Mouse (Mus musculus): ENCODE data around the gene Cgnl1. TPM values are rescaled to one million over a fixed set of nuclear protein-coding genes. Genes with fewer than 3 reads are reported as not detected.

The Cgnl1 gene
- polyA plus RNA-seq, 1 experiment from 2014 or later = 6.3 TPM

GRCm38 (mm10) chr9:71764551-71764950 is 6.9 kb downstream of the Cgnl1 start:
- WGBS = 41% methylated on average over 11 of the region's 11 CpGs
- Histone ChIP-seq H3K9me3 (replicated peaks) (peaks cover 6% of the 10 kb centered on the region; the same call in 1 of the 2 replicates), H3K36me3 (no peaks in the 10 kb centered on the region), H3K27ac (replicated peaks) (no peak overlapping the region), H3K4me3 (no peak overlapping the region), H3K4me1 (peaks cover 28% of the 10 kb centered on the region), H3K27me3 (ENCODE audit: low read depth, poor library complexity, severe bottlenecking) (peaks cover 73% of the 10 kb centered on the region)
- DNase-seq (ENCODE audit: low spot score) = no peak

GRCm38 (mm10) chr9:71763273-71763672 is 8.1 kb downstream of the Cgnl1 start:
- peaks cover 6% of the 10 kb centered on the region; the same call in 1 of the 2 replicates for H3K9me3 ChIP-seq (replicated peaks)
- H3K27me3 ChIP-seq (ENCODE audit: low read depth, poor library complexity, severe bottlenecking) = peaks cover 73% of the 10 kb centered on the region
- no peak overlapping the region for H3K4me3 ChIP-seq
- H3K27ac ChIP-seq (replicated peaks) = no peak overlapping the region
- DNase-seq (ENCODE audit: low spot score) = no peak
- H3K36me3 ChIP-seq = no peaks in the 10 kb centered on the region
- WGBS = 3% methylated on average over 1 of the region's 1 CpGs
- peaks cover 40% of the 10 kb centered on the region for H3K4me1 ChIP-seq

- WGBS = 89% methylated on average over 4 of the region's 4 CpGs
- Histone ChIP-seq H3K27ac (replicated peaks) (no peak overlapping the region), H3K9me3 (replicated peaks) (peaks cover 6% of the 10 kb centered on the region; the same call in 1 of the 2 replicates), H3K27me3 (ENCODE audit: low read depth, poor library complexity, severe bottlenecking) (peaks cover 76% of the 10 kb centered on the region), H3K4me3 (no peak overlapping the region), H3K4me1 (peaks cover 44% of the 10 kb centered on the region), H3K36me3 (no peaks in the 10 kb centered on the region)
- no peak for DNase-seq (ENCODE audit: low spot score)
Measured at GRCm38 (mm10) chr9:71761663-71762062, 9.7 kb downstream of the Cgnl1 start.

- Histone ChIP-seq H3K36me3 (no peaks in the 10 kb centered on the region), H3K27me3 (ENCODE audit: low read depth, poor library complexity, severe bottlenecking) (peaks cover 76% of the 10 kb centered on the region), H3K4me3 (peak overlapping the region; percentile 22), H3K27ac (replicated peaks) (peak overlapping the region; percentile 49), H3K9me3 (replicated peaks) (peaks cover 6% of the 10 kb centered on the region; the same call in 1 of the 2 replicates), H3K4me1 (peaks cover 54% of the 10 kb centered on the region)
- WGBS = 8% methylated on average over 14 of the region's 14 CpGs
- DNase-seq (ENCODE audit: low spot score) = no peak
Measured at GRCm38 (mm10) chr9:71760518-71761141, 10.8 kb downstream of the Cgnl1 start.

GRCm38 (mm10) chr9:71759893-71760292 is 11.5 kb downstream of the Cgnl1 start:
- peaks cover 72% of the 10 kb centered on the region for H3K27me3 ChIP-seq (ENCODE audit: low read depth, poor library complexity, severe bottlenecking)
- peaks cover 58% of the 10 kb centered on the region for H3K4me1 ChIP-seq
- no peak for DNase-seq (ENCODE audit: low spot score)
- H3K4me3 ChIP-seq = no peak overlapping the region
- peak overlapping the region; percentile 38 for H3K27ac ChIP-seq (replicated peaks)
- H3K9me3 ChIP-seq (replicated peaks) = peaks cover 6% of the 10 kb centered on the region; the same call in 1 of the 2 replicates
- no peaks in the 10 kb centered on the region for H3K36me3 ChIP-seq
- 16% methylated on average over 5 of the region's 5 CpGs for WGBS

- Histone ChIP-seq H3K27me3 (ENCODE audit: low read depth, poor library complexity, severe bottlenecking) (peaks cover 81% of the 10 kb centered on the region), H3K4me3 (no peak overlapping the region), H3K4me1 (peaks cover 47% of the 10 kb centered on the region)
Measured at GRCm38 (mm10) chr9:71757386-71757785, 14.0 kb downstream of the Cgnl1 start.

GRCm38 (mm10) chr9:71756916-71757315 is 14.5 kb downstream of the Cgnl1 start:
- H3K9me3 ChIP-seq (replicated peaks) = peaks cover 3% of the 10 kb centered on the region; the same call in 1 of the 2 replicates
- no peak for DNase-seq (ENCODE audit: low spot score)
- H3K4me3 ChIP-seq = no peak overlapping the region
- peaks cover 47% of the 10 kb centered on the region for H3K4me1 ChIP-seq
- WGBS = 53% methylated on average over 4 of the region's 4 CpGs
- H3K36me3 ChIP-seq = no peaks in the 10 kb centered on the region
- peaks cover 78% of the 10 kb centered on the region for H3K27me3 ChIP-seq (ENCODE audit: low read depth, poor library complexity, severe bottlenecking)
- H3K27ac ChIP-seq (replicated peaks) = no peak overlapping the region

More at GRCm38 (mm10) chr9:71757386-71757785, 14.0 kb downstream of the Cgnl1 start:
- Histone ChIP-seq H3K9me3 (replicated peaks) (peaks cover 6% of the 10 kb centered on the region; the same call in 1 of the 2 replicates), H3K27ac (replicated peaks) (no peak overlapping the region), H3K36me3 (no peaks in the 10 kb centered on the region)
- no peak for DNase-seq (ENCODE audit: low spot score)
- WGBS = 88% methylated on average over 8 of the region's 8 CpGs

GRCm38 (mm10) chr9:71753981-71754380 is 17.4 kb downstream of the Cgnl1 start:
- Histone ChIP-seq H3K9me3 (replicated peaks) (no peaks in the 10 kb centered on the region), H3K27me3 (ENCODE audit: low read depth, poor library complexity, severe bottlenecking) (peaks cover 77% of the 10 kb centered on the region), H3K36me3 (no peaks in the 10 kb centered on the region), H3K4me3 (no peak overlapping the region), H3K4me1 (peaks cover 39% of the 10 kb centered on the region), H3K27ac (replicated peaks) (no peak overlapping the region)
- WGBS = 58% methylated on average over 4 of the region's 4 CpGs
- no peak for DNase-seq (ENCODE audit: low spot score)

GRCm38 (mm10) chr9:71753529-71753928 is 17.9 kb downstream of the Cgnl1 start:
- no peak overlapping the region for H3K4me3 ChIP-seq
- no peaks in the 10 kb centered on the region for H3K36me3 ChIP-seq
- peaks cover 34% of the 10 kb centered on the region for H3K4me1 ChIP-seq
- H3K27me3 ChIP-seq (ENCODE audit: low read depth, poor library complexity, severe bottlenecking) = peaks cover 73% of the 10 kb centered on the region
- WGBS = 77% methylated on average over 4 of the region's 4 CpGs
- no peak overlapping the region for H3K27ac ChIP-seq (replicated peaks)
- DNase-seq (ENCODE audit: low spot score) = no peak
- H3K9me3 ChIP-seq (replicated peaks) = no peaks in the 10 kb centered on the region

GRCm38 (mm10) chr9:71753117-71753516 is 18.3 kb downstream of the Cgnl1 start:
- Histone ChIP-seq H3K4me3 (no peak overlapping the region), H3K4me1 (peaks cover 34% of the 10 kb centered on the region), H3K27me3 (ENCODE audit: low read depth, poor library complexity, severe bottlenecking) (peaks cover 73% of the 10 kb centered on the region), H3K27ac (replicated peaks) (no peak overlapping the region), H3K36me3 (no peaks in the 10 kb centered on the region), H3K9me3 (replicated peaks) (no peaks in the 10 kb centered on the region)
- WGBS = 49% methylated on average over 2 of the region's 2 CpGs
- DNase-seq (ENCODE audit: low spot score) = no peak

GRCm38 (mm10) chr9:71750015-71750672 is 21.3 kb downstream of the Cgnl1 start:
- DNase-seq (ENCODE audit: low spot score) = peak; percentile 42
- Histone ChIP-seq H3K36me3 (no peaks in the 10 kb centered on the region), H3K27ac (replicated peaks) (peak overlapping the region; percentile 15; the same call in 1 of the 2 replicates), H3K9me3 (replicated peaks) (0 out of 2 replicates have a peak, but pooled peaks cover 5% of the 10 kb centered on the region), H3K27me3 (ENCODE audit: low read depth, poor library complexity, severe bottlenecking) (peaks cover 70% of the 10 kb centered on the region), H3K4me1 (peaks cover 28% of the 10 kb centered on the region), H3K4me3 (peak overlapping the region; percentile 24; the same call in 1 of the 2 replicates)
- WGBS = 5% methylated on average over 4 of the region's 4 CpGs

GRCm38 (mm10) chr9:71746405-71746804 is 25.0 kb downstream of the Cgnl1 start:
- 41% methylated on average over 4 of the region's 4 CpGs for WGBS
- Histone ChIP-seq H3K27ac (replicated peaks) (no peak overlapping the region), H3K36me3 (no peaks in the 10 kb centered on the region), H3K4me1 (peaks cover 28% of the 10 kb centered on the region), H3K27me3 (ENCODE audit: low read depth, poor library complexity, severe bottlenecking) (peaks cover 40% of the 10 kb centered on the region), H3K4me3 (no peak overlapping the region), H3K9me3 (replicated peaks) (0 out of 2 replicates have a peak, but pooled peaks cover 5% of the 10 kb centered on the region)
- DNase-seq (ENCODE audit: low spot score) = no peak

Measured in midbrain, embryonic 10.5 days (tissue).